Comparison of ENCODE assay signal across 21 mouse cellular contexts in the genomic region with DNA sequence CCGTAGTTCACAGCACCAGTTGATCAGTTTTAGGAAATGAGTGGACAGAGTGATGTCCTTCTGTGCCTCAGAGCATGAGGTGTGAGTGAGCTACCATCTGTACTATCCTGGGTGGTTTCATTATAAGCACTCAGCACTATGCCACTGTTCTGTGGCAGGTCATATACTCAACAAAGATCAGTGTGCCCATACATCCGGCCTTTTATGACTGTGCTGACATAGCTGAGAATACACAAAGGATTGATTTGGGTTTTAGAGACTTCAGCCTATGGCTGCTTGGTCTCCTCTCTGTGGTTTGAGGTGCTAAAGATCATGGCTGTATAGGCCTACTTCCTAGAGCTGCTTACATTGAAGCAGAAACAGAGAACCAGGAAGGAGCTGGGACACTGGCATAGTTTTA.
"Had no signal": no experiment of that assay in that cellular context is flagged by ENCODE, and none has a peak within 500 bp of the region (broad histone marks: within the 10 kb centered on the region; RNA-seq: fewer than 3 reads in every experiment).

No protein-coding gene starts in this region.

- ATAC-seq: liver, embryonic 12.5 days; midbrain, embryonic 15.5 days had no signal

- H3K4me3 ChIP-seq: layer of hippocampus, adult 2 months; limb, embryonic 10.5 days; limb, embryonic 13.5 days; liver, embryonic 12.5 days; liver, embryonic 15.5 days; lung, embryonic 15.5 days; midbrain, embryonic 12.5 days; midbrain, embryonic 15.5 days had no signal

- H3K4me1 ChIP-seq: limb, embryonic 13.5 days; liver, embryonic 12.5 days; midbrain, embryonic 12.5 days; midbrain, embryonic 15.5 days had no signal

- H3K27ac ChIP-seq: layer of hippocampus, adult 2 months; limb, embryonic 10.5 days; limb, embryonic 13.5 days; liver, embryonic 12.5 days; liver, embryonic 15.5 days; lung, embryonic 15.5 days; midbrain, embryonic 12.5 days; midbrain, embryonic 15.5 days; stomach, postnatal 0 days had no signal

- H3K27me3 ChIP-seq: limb, embryonic 13.5 days; liver, embryonic 12.5 days; liver, embryonic 15.5 days; lung, embryonic 15.5 days; midbrain, embryonic 12.5 days; midbrain, embryonic 15.5 days had no signal

- H3K9ac ChIP-seq: limb, embryonic 13.5 days; liver, embryonic 12.5 days; liver, embryonic 15.5 days; lung, embryonic 15.5 days; midbrain, embryonic 12.5 days; midbrain, embryonic 15.5 days had no signal

- DNase-seq: kidney, adult 11 months; kidney, adult 8-10 months; kidney, postnatal 14 days; kidney, postnatal 4 days; layer of hippocampus, adult 9-11 months; liver; lung, adult 18-20 months; lung, postnatal 10 days; lung, postnatal 36 days; thymus, adult 2 months; thymus, postnatal 14 days; thymus, postnatal 4 days had no signal

- H3K4me2 ChIP-seq: limb, embryonic 13.5 days; liver, embryonic 12.5 days; liver, embryonic 15.5 days; lung, embryonic 15.5 days; midbrain, embryonic 12.5 days; midbrain, embryonic 15.5 days had no signal

- H3K36me3 ChIP-seq: limb, embryonic 10.5 days; limb, embryonic 13.5 days; liver, embryonic 12.5 days; liver, embryonic 15.5 days; lung, embryonic 15.5 days; midbrain, embryonic 12.5 days; midbrain, embryonic 15.5 days had no signal

- H3K9me3 ChIP-seq: limb, embryonic 10.5 days; limb, embryonic 13.5 days; liver, embryonic 12.5 days; liver, embryonic 15.5 days; lung, embryonic 15.5 days; midbrain, embryonic 12.5 days; midbrain, embryonic 15.5 days had no signal
